Mouse (Mus musculus) gastrocnemius, postnatal 36 days (tissue): Measurements from ENCODE around the gene Pgghg. TPM values are rescaled to one million over a fixed set of nuclear protein-coding genes. Genes with fewer than 3 reads are reported as not detected.

Experiments
- DNase-seq, 2 experiments: peaks; one replicate each; pipeline ENCODE4 v3.0.0; 2022
- intact Hi-C: fragments of 180-260 bp; cut with DNase I; formaldehyde crosslinking; loops from one replicate; pipeline ENCODE4 v1.15.1; 2025
- total RNA-seq, 2 experiments: library from RNA; stranded (reverse); gene quantifications; 2 replicates each; pipeline ENCODE4 v1.2.3; 2021

Gene Pgghg
- total RNA-seq, 2 experiments from 2014 or later: 3.6 to 4.6 TPM

DNA sequence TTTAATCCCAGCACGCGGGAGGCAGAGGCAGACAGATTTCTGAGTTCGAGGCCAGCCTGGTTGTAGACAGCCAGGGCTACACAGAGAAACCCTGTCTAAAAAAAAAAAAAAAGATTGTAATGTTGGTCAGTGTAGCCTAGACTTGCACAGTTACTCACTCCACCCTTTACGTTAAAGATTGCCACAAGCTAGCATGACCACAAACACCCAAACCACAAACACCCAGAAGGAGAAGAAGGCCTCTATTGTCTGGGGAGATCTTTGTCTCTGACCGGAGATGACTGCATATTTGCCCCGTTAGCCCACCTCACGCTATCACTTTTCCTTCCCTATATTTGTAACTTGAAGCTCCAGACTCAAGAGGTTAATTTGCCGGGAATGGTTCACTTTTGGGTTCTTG, 40.5 kb downstream of the Pgghg start:
- intact Hi-C loops: no loop called here
- DNase-seq: no peak

DNA sequence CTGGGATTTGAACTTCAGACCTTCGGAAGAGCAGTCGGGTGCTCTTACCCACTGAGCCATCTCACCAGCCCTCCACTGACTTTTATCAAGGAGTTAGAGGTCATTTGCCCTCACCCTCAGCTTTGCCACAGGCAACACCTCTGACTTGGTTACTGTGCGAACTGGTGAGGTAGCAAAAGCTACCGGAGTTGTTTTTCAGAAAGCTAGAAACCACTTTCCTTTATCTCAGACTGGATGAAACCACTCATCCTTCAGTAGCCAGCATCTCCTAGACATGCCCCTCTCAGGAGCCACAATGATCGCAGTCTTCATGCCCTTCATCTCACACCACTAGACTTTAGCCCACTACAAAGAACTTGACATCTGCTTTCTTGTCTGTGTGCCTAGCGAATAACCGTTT, 41.8 kb downstream of the Pgghg start:
- DNase-seq: no peak
- intact Hi-C loops: no loop called here

DNA sequence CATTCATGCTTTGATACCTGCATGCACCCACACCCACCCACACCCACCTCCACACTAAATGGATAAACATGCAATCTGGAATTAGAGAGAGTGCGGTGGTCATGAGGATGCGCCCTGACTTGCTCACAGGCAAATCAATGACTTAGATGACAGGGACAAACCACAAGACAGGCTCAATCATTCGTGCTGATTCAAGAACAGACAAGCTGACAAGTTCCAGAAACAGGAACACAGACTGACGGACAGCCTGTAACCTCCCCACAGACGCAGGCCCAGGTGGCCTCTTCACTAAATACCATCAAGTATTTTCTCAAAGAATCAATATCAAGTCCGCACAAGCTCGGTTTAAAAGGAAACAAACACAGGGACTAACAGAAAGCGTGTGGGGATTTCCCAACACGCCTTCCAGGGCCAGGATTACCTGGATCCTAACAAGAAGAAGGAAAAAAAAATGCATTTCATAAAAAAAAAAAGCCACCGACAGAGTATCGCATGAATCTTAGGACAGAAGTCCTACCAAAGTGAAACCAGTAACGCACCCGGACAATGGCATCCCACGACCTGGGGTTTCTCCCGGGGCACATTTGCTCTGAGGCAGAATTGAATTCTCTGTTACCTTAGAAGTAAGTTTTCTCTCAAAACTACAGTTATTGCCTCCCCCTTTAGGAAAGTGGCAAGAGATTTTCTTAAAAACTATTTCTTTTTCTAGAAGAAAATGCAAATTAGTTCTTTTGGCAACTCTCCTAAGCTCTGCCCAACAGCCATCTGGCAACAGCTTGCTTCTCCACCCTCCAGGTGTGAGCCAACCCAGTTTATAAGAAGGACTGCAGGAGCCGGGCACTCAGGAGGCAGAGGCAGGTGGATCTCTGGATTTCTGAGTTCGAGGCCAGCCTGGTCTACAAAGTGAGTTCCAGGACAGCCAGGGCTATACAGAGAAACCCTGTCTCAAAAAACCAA, 46.3 kb downstream of the Pgghg start:
- DNase-seq: no peak
- intact Hi-C loops: no loop called here

DNA sequence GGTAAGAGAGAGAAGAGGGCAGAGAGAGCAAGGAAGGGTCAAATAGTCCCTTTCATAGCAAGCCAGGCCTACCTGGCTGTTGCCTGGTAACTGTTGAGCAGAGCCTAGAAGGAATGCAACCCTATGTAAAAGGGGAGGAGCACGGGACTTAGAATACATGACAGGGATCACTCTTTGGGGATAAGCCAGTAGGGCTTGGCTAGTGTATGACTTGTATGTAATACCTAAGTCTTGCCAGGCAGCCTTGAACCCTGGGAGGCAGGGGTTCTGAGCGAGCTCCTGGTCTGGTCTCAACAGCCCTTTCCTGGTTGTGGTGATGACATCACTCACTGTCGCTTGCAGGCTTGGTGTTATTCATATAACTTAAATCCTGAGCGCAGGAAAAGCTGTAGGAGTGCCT, 47.8 kb downstream of the Pgghg start:
- intact Hi-C loops: no loop called here
- no peak for DNase-seq

DNA sequence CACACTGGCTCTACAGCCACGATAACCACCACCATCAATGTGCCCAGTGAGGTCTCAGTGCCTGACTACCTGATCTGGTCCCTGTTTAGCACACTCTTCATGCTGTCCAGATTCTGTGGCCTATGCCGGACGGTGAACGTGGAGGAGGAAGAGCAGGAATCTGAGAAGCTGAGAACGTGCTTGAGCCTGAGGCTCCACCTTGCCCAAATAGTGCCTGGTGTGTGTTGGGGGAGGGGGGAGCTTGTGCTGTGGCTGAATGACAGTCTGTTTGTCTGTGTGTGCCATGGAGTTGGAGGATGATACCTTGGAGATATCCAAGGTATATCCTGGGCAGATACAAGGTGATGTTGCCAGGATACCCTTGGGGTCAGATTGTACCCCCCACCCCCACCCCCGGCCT, 49.0 kb downstream of the Pgghg start:
- no peak for DNase-seq
- intact Hi-C loops: no loop called here

DNA sequence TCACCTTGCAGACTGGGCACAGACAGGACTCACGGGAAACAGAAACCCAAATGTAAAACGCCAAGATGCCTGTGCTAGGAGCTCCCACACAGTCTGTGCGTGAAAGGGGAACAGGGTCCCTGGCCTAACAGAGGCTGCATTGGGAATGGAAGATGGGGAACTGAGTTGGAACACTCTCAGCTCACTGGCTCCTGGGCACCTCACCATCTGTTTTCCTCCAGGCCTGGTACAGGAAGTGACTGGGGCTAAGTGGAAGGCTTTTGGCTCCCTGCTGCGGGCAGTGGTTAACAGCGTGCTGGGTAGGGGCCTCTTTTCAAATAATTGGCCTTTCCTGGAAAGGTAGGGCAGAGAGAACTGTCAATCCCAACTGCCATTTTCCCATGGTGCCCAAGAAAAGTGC, 49.4 kb downstream of the Pgghg start:
- DNase-seq: no peak
- intact Hi-C loops: no loop called here

DNA sequence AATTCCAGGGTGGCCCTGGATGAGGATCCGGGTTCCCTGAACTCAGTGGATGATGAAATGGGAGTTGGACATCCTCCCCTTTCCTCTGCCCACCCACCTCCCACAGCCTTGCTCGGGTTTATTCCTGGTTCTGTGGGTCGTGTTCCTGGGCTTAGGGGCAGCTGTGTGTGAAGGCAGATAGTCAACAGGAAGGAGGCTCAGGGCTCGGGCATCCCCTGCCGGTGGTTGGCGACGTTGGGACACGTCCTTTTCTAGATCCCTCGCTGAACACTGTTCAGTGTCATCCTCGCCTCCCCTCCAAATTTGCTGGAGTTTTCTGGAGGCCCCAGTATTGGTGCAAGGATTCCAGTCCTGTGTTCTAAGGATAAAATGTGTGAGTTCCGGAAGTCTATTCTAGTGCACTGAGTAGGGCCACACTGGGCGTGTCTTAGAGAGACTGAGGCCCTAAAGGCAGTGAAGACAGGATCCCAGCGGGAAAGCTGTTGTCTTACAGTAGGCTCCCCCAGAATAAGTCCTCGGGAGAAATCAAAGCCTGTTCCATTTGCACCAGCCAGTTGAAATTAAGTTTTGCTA, 50.0 kb downstream of the Pgghg start:
- intact Hi-C loops: no loop called here
- no peak for DNase-seq

Other genes starting within 250 kb of the Pgghg start
- gene Olfr541, start 244.1 kb upstream of the Pgghg start, total RNA-seq: not detected
- 10 to 100 TPM; 10.2 to 16.8 TPM for gene Cyp2e1, start 177.7 kb upstream of the Pgghg start, total RNA-seq
- gene Syce1, start 153.5 kb upstream of the Pgghg start, total RNA-seq: not detected
- gene Zfp941, start 119.2 kb upstream of the Pgghg start, total RNA-seq: under 1 TPM in 1 of 2 experiments, not detected in 1; 0.07 TPM
- gene Urah, start 106.4 kb upstream of the Pgghg start, total RNA-seq: not detected
- gene Scgb1c1, start 95.8 kb upstream of the Pgghg start, total RNA-seq: not detected
- gene Odf3, start 93.6 kb upstream of the Pgghg start, total RNA-seq: not detected
- not detected for gene Gm45785, start 85.1 kb upstream of the Pgghg start, total RNA-seq
- 10 to 100 TPM; 12.6 to 14.9 TPM for gene Ric8a, start 84.4 kb upstream of the Pgghg start, total RNA-seq
- gene Bet1l, start 83.8 kb upstream of the Pgghg start, total RNA-seq: 1 to 10 TPM; 5.2 to 7.9 TPM
- 10 to 100 TPM; 78.3 to 78.9 TPM for gene Psmd13, start 59.4 kb upstream of the Pgghg start, total RNA-seq
- 10 to 100 TPM; 26.0 to 26.3 TPM for gene Sirt3, start 59.1 kb upstream of the Pgghg start, total RNA-seq
- 1,000 to 10,000 TPM; 1,837 to 1,924 TPM for gene Cox8b, start 40.9 kb upstream of the Pgghg start, total RNA-seq
- not detected for gene Nlrp6, start 20.5 kb upstream of the Pgghg start, total RNA-seq
- under 1 TPM in 1 of 2 experiments, not detected in 1; 0.35 TPM for gene Ifitm5, start 8.9 kb downstream of the Pgghg start, total RNA-seq
- not detected for gene Gm45717, start 14.5 kb downstream of the Pgghg start, total RNA-seq
- 10 to 100 TPM; 50.9 to 51.8 TPM for gene Ifitm2, start 14.6 kb downstream of the Pgghg start, total RNA-seq
- under 1 TPM in 1 of 2 experiments, not detected in 1; 0.77 TPM for gene Ifitm1, start 25.8 kb downstream of the Pgghg start, total RNA-seq
- 10 to 100 TPM; 30.2 to 45.6 TPM for gene Ifitm3, start 69.4 kb downstream of the Pgghg start, total RNA-seq
- not detected for gene Ifitm6, start 76.5 kb downstream of the Pgghg start, total RNA-seq
- gene Gm17387, start 87.7 kb downstream of the Pgghg start, total RNA-seq: not detected
- gene B4galnt4, start 119.7 kb downstream of the Pgghg start, total RNA-seq: under 1 TPM; 0.20 to 0.22 TPM
- under 1 TPM in 1 of 2 experiments, not detected in 1; 0.12 TPM for gene Pkp3, start 136.8 kb downstream of the Pgghg start, total RNA-seq
- gene Sigirr, start 159.2 kb downstream of the Pgghg start, total RNA-seq: 1 to 10 TPM; 1.7 to 2.0 TPM
- not detected for gene Ano9, start 176.4 kb downstream of the Pgghg start, total RNA-seq
- 10 to 100 TPM; 15.9 to 18.7 TPM for gene Ptdss2, start 181.0 kb downstream of the Pgghg start, total RNA-seq
- 10 to 100 TPM; 41.8 to 45.9 TPM for gene Rnh1, start 231.5 kb downstream of the Pgghg start, total RNA-seq